24 mouse cellular contexts compared by ENCODE assay signal in genomic region chr16:68351088-68351487, GRCm38 (mm10).
DNase-seq lines count a peak whose midpoint lies in the region; ATAC-seq and TF ChIP-seq lines count a peak whose summit lies in the region.
"Had no signal": no experiment of that assay in that cellular context is flagged by ENCODE, and none has a peak within 500 bp of the region (broad histone marks: within the 10 kb centered on the region; RNA-seq: fewer than 3 reads in every experiment).

No protein-coding gene starts in this region.

- no peak overlapping the region for H3K4me3 ChIP-seq in embryonic facial prominence, embryonic 14.5 days (ENCODE audit: low read depth, low read length)
- H3K4me3 ChIP-seq in embryonic facial prominence, embryonic 10.5 days = no peak overlapping the region
- H3K4me3 ChIP-seq in hindbrain, postnatal 0 days (ENCODE audit: low read length) = no peak overlapping the region
- H3K4me3 ChIP-seq in hindbrain, embryonic 12.5 days = no peak overlapping the region
- H3K4me3 ChIP-seq in neural tube, embryonic 13.5 days = no peak overlapping the region
- no peak overlapping the region for H3K4me3 ChIP-seq in limb, embryonic 10.5 days
- H3K4me3 ChIP-seq: embryonic facial prominence, embryonic 13.5 days; forebrain, embryonic 15.5 days; kidney, embryonic 15.5 days; liver, embryonic 13.5 days; megakaryocyte, embryonic 14.5 days; midbrain, embryonic 15.5 days; myocyte; stomach, embryonic 15.5 days had no signal

- H3K4me1 ChIP-seq in embryonic facial prominence, embryonic 14.5 days (ENCODE audit: control insufficient read depth, insufficient read depth, low read length) = no peaks in the 10 kb centered on the region
- no peaks in the 10 kb centered on the region for H3K4me1 ChIP-seq in embryonic facial prominence, embryonic 10.5 days
- H3K4me1 ChIP-seq in hindbrain, postnatal 0 days (ENCODE audit: insufficient read depth, low read length) = no peaks in the 10 kb centered on the region
- no peaks in the 10 kb centered on the region for H3K4me1 ChIP-seq in hindbrain, embryonic 12.5 days
- H3K4me1 ChIP-seq in neural tube, embryonic 13.5 days (replicated peaks) = peaks cover 6% of the 10 kb centered on the region; the same call in 1 of the 2 replicates
- no peaks in the 10 kb centered on the region for H3K4me1 ChIP-seq in limb, embryonic 10.5 days
- H3K4me1 ChIP-seq: embryonic facial prominence, embryonic 13.5 days; forebrain, embryonic 15.5 days; kidney, embryonic 15.5 days; liver, embryonic 13.5 days; megakaryocyte, embryonic 14.5 days; midbrain, embryonic 15.5 days; stomach, embryonic 15.5 days had no signal

- no peak for TF ChIP-seq CTCF in hindbrain, postnatal 0 days (IDR thresholded peaks at IDR 0.05; ENCODE audit: low read depth)

- ATAC-seq in embryonic facial prominence, embryonic 14.5 days (ENCODE audit: low read depth) = no peak
- no peak for ATAC-seq in hindbrain, postnatal 0 days
- no peak for ATAC-seq in hindbrain, embryonic 12.5 days (ENCODE audit: low FRiP score)
- ATAC-seq in neural tube, embryonic 13.5 days (ENCODE audit: low read depth) = peak; percentile 91
- ATAC-seq: forebrain, embryonic 15.5 days; midbrain, embryonic 15.5 days; Patski had no signal

- no peak overlapping the region for H3K27ac ChIP-seq in embryonic facial prominence, embryonic 14.5 days (replicated peaks; ENCODE audit: low read depth, low read length)
- H3K27ac ChIP-seq in embryonic facial prominence, embryonic 10.5 days (replicated peaks) = no peak overlapping the region
- H3K27ac ChIP-seq in hindbrain, postnatal 0 days = no peak overlapping the region
- no peak overlapping the region for H3K27ac ChIP-seq in hindbrain, embryonic 12.5 days
- no peak overlapping the region for H3K27ac ChIP-seq in neural tube, embryonic 13.5 days (replicated peaks)
- no peak overlapping the region for H3K27ac ChIP-seq in limb, embryonic 10.5 days
- H3K27ac ChIP-seq: embryonic facial prominence, embryonic 13.5 days; forebrain, embryonic 15.5 days; kidney, embryonic 15.5 days; liver, embryonic 13.5 days; midbrain, embryonic 15.5 days; stomach, embryonic 15.5 days had no signal

- H3K9me3 ChIP-seq in embryonic facial prominence, embryonic 14.5 days (ENCODE audit: control insufficient read depth, low read length) = no peaks in the 10 kb centered on the region
- H3K9me3 ChIP-seq in embryonic facial prominence, embryonic 10.5 days = no peaks in the 10 kb centered on the region
- H3K9me3 ChIP-seq in hindbrain, postnatal 0 days (ENCODE audit: low read length) = no peaks in the 10 kb centered on the region
- no peaks in the 10 kb centered on the region for H3K9me3 ChIP-seq in hindbrain, embryonic 12.5 days (replicated peaks)
- H3K9me3 ChIP-seq in neural tube, embryonic 13.5 days = no peaks in the 10 kb centered on the region
- H3K9me3 ChIP-seq in limb, embryonic 10.5 days (replicated peaks) = no peaks in the 10 kb centered on the region
- H3K9me3 ChIP-seq: embryonic facial prominence, embryonic 13.5 days; forebrain, embryonic 15.5 days; kidney, embryonic 15.5 days; liver, embryonic 13.5 days; megakaryocyte, embryonic 14.5 days; midbrain, embryonic 15.5 days; stomach, embryonic 15.5 days had no signal

- H3K36me3 ChIP-seq in embryonic facial prominence, embryonic 14.5 days (ENCODE audit: control insufficient read depth, insufficient read depth, low read length) = no peaks in the 10 kb centered on the region
- H3K36me3 ChIP-seq in embryonic facial prominence, embryonic 10.5 days (replicated peaks) = no peaks in the 10 kb centered on the region
- no peaks in the 10 kb centered on the region for H3K36me3 ChIP-seq in hindbrain, postnatal 0 days (ENCODE audit: insufficient read depth, low read length)
- H3K36me3 ChIP-seq in hindbrain, embryonic 12.5 days = no peaks in the 10 kb centered on the region
- H3K36me3 ChIP-seq in neural tube, embryonic 13.5 days = no peaks in the 10 kb centered on the region
- H3K36me3 ChIP-seq in limb, embryonic 10.5 days = no peaks in the 10 kb centered on the region
- H3K36me3 ChIP-seq: embryonic facial prominence, embryonic 13.5 days; forebrain, embryonic 15.5 days; kidney, embryonic 15.5 days; liver, embryonic 13.5 days; midbrain, embryonic 15.5 days; stomach, embryonic 15.5 days had no signal

- H3K4me2 ChIP-seq in embryonic facial prominence, embryonic 14.5 days (ENCODE audit: low read depth, low read length) = no peak overlapping the region
- no peak overlapping the region for H3K4me2 ChIP-seq in hindbrain, postnatal 0 days (ENCODE audit: low read depth, low read length)
- no peak overlapping the region for H3K4me2 ChIP-seq in hindbrain, embryonic 12.5 days (replicated peaks)
- no peak overlapping the region for H3K4me2 ChIP-seq in neural tube, embryonic 13.5 days
- H3K4me2 ChIP-seq: embryonic facial prominence, embryonic 13.5 days; forebrain, embryonic 15.5 days; heart, embryonic 11.5 days; kidney, embryonic 15.5 days; liver, embryonic 13.5 days; lung, embryonic 14.5 days; midbrain, embryonic 15.5 days; stomach, embryonic 15.5 days had no signal

- DNase-seq in embryonic facial prominence, embryonic 14.5 days (ENCODE audit: low spot score) = peak; percentile 1
- no peak for DNase-seq in embryonic facial prominence, embryonic 10.5 days (ENCODE audit: low spot score)
- peak; percentile 15 for DNase-seq in hindbrain, postnatal 0 days (ENCODE audit: low spot score)
- peak; percentile 1 for DNase-seq in brain, adult 2 months (ENCODE audit: low read depth, low spot score)
- DNase-seq in limb, embryonic 10.5 days (ENCODE audit: low spot score) = no peak
- DNase-seq: cerebellum, adult 8-10 months; gastrocnemius, postnatal 14 days; heart, adult 11 months; kidney, adult 11 months; layer of hippocampus, adult 9-11 months; liver, embryonic 13.5 days; lung, embryonic 14.5 days; thymus, postnatal 25 days had no signal

- no peaks in the 10 kb centered on the region for H3K27me3 ChIP-seq in embryonic facial prominence, embryonic 14.5 days (replicated peaks; ENCODE audit: control insufficient read depth, insufficient read depth, low read length)
- H3K27me3 ChIP-seq in embryonic facial prominence, embryonic 10.5 days (replicated peaks; ENCODE audit: low read depth, poor library complexity, severe bottlenecking) = no peaks in the 10 kb centered on the region
- no peaks in the 10 kb centered on the region for H3K27me3 ChIP-seq in hindbrain, postnatal 0 days (ENCODE audit: insufficient read depth, low read length)
- no peaks in the 10 kb centered on the region for H3K27me3 ChIP-seq in hindbrain, embryonic 12.5 days
- no peaks in the 10 kb centered on the region for H3K27me3 ChIP-seq in neural tube, embryonic 13.5 days
- no peaks in the 10 kb centered on the region for H3K27me3 ChIP-seq in limb, embryonic 10.5 days (ENCODE audit: low read depth, poor library complexity, severe bottlenecking)
- H3K27me3 ChIP-seq: embryonic facial prominence, embryonic 13.5 days; forebrain, embryonic 15.5 days; kidney, embryonic 15.5 days; liver, embryonic 13.5 days; megakaryocyte, embryonic 14.5 days; midbrain, embryonic 15.5 days; Patski; stomach, embryonic 15.5 days had no signal

- no peak overlapping the region for H3K9ac ChIP-seq in embryonic facial prominence, embryonic 14.5 days (ENCODE audit: low read depth, low read length)
- no peak overlapping the region for H3K9ac ChIP-seq in hindbrain, postnatal 0 days (replicated peaks; ENCODE audit: low read length)
- no peak overlapping the region for H3K9ac ChIP-seq in hindbrain, embryonic 12.5 days
- H3K9ac ChIP-seq in neural tube, embryonic 13.5 days = no peak overlapping the region
- H3K9ac ChIP-seq: embryonic facial prominence, embryonic 13.5 days; forebrain, embryonic 15.5 days; kidney, embryonic 15.5 days; liver, embryonic 13.5 days; lung, embryonic 14.5 days; midbrain, embryonic 15.5 days; stomach, embryonic 15.5 days had no signal

Comparison
In these comparisons a context has a peak if more than half of its experiments do, and no peak if none do; other contexts are left out.
1. DNase-seq: peak in embryonic facial prominence, embryonic 14.5 days (single experiment), hindbrain, postnatal 0 days (single experiment) and brain, adult 2 months (single experiment); none in embryonic facial prominence, embryonic 10.5 days (single experiment) and limb, embryonic 10.5 days (single experiment).